Mouse (Mus musculus) frontal cortex, adult 2 months (tissue): Measurements from ENCODE around the gene Mthfd2l. TPM values are rescaled to one million over a fixed set of nuclear protein-coding genes. Genes with fewer than 3 reads are reported as not detected.

Source experiments
- DNase-seq, 2 experiments: peaks; one replicate each; pipeline ENCODE4 v3.0.0; 2022; ENCODE audit warnings: low spot score in 1 of 2; ENCODE audit errors: extremely low spot score in 1 of 2
- polyA plus RNA-seq: library from polyadenylated mRNA; depleted of rRNA; stranded (reverse); fragments of >200 nt; gene quantifications from 2 replicates; pipeline ENCODE4 v1.2.3, GENCODE M21; 2012; rRNA removed

Gene Mthfd2l
- polyA plus RNA-seq, 1 experiment: 23.6 TPM

DNA sequence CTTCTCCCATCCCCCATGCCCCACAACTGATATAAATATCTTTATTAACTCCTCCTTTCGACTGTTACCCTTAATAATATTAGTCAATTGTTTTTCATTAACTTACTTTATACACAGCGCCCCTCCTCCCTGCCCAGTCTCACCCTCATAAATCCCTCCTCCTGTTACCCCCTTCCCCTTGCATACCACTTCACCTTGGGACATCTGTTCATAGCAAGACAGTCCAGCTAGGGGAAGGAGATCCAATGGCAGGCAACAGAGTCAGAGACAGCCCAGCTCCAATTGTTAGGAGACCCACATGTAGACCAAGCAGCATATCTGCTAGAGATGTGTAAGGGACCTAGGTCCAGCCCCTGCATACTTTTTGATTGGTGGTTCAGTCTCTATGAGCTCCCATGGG, 108.0 kb downstream of the Mthfd2l start:
- DNase-seq: no peak

DNA sequence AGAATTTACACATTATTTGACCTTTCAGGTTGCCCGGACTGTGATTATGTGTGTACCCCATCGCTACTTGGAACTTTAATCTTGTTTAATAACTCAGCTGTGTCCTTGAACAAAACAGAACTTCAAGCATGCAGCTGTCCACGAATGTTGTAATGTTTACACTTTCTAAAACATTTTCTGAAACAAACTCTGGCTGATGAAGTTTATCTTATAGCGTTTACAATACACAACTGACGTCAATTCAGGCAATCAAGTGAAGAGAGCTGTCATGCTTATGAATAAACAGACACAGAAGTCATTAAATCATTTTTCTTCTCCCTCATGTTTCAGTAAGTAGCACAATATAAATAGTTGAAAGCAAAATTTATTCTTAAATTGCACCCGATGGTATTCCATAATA, 117.1 kb downstream of the Mthfd2l start:
- no peak for DNase-seq

- no peak for DNase-seq
Observed at GRCm38 (mm10) chr5:91048397-91048796, 117.5 kb downstream of the Mthfd2l start.

Other genes with a start within 250 kb of the Mthfd2l start
- 1.5 and 1.6 TPM in 2 replicates for gene Cxcl5, start 171.8 kb upstream of the Mthfd2l start, polyA plus RNA-seq
- gene Ppbp, start 162.6 kb upstream of the Mthfd2l start, polyA plus RNA-seq: 0.13 and 0.22 TPM in 2 replicates
- gene Pf4, start 158.7 kb upstream of the Mthfd2l start, polyA plus RNA-seq: 5.0 and 5.2 TPM in 2 replicates
- gene Cxcl3, start 145.0 kb upstream of the Mthfd2l start, polyA plus RNA-seq: not detected in 2 replicates
- not detected in 2 replicates for gene Cxcl15, start 136.6 kb upstream of the Mthfd2l start, polyA plus RNA-seq
- gene Cxcl1, start 39.9 kb upstream of the Mthfd2l start, polyA plus RNA-seq: 0.32 and 0.46 TPM in 2 replicates
- gene Cxcl2, start 27.2 kb upstream of the Mthfd2l start, polyA plus RNA-seq: 0.08 TPM in 1 of 2 replicates, not detected in the other
- 0.04 and 0.08 TPM in 2 replicates for gene Epgn, start 96.3 kb downstream of the Mthfd2l start, polyA plus RNA-seq
- gene Ereg, start 143.5 kb downstream of the Mthfd2l start, polyA plus RNA-seq: not detected in 2 replicates
- gene Areg, start 208.5 kb downstream of the Mthfd2l start, polyA plus RNA-seq: 0.18 and 0.48 TPM in 2 replicates